Mouse (Mus musculus) testis, postnatal 10 days (tissue): Measurements from ENCODE around the gene Cebpzos.

Experiments used
- DNase-seq: peaks from one replicate; pipeline ENCODE4 v3.0.0; 2021; ENCODE audit warnings: low spot score

Gene Cebpzos

DNA sequence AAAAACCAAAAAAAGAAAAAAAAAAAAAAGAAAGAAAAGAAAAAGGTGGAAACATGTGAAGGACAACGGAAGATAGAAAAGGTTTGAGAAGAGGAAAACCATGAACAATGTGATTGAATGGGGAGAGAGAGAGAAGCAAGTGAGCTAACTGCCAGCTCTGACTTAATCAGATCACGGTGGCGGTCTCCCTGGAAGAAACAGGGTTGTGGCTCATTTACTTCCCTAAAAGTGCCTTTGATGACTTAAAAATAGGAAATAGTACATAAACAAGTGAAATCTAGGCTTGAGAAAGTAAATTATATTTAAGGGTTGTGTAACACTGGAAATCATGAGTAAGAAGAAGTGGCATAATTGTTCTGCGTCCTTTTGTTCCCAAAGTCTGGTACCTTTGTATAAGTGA, 22.6 kb downstream of the Cebpzos start:
- DNase-seq = no peak

GRCm38 (mm10) chr17:78942579-78942978, 26.3 kb downstream of the Cebpzos start:
- no peak for DNase-seq

- no peak for DNase-seq
Observed at GRCm38 (mm10) chr17:78951225-78951624, 34.9 kb downstream of the Cebpzos start.

DNA sequence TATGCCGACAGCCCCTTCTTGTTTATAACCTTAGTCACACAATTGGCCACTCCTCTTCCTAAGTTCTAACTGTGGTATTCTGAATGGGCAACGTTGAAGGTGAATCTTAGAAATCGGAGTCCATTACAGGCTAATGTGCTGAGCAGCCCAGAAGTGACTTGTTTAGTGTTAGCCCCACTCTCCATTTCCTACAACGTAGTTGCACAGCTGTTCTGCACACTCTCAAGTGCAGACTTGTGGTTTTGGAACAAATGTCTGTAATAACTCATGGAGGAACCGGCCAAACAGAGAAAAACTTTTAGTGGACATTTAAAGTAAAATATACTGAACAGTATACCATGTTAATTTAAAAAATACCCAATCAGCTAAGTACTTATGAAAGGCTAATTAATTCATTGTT, 35.8 kb downstream of the Cebpzos start:
- no peak for DNase-seq

GRCm38 (mm10) chr17:78953240-78953639, 36.9 kb downstream of the Cebpzos start:
- no peak for DNase-seq

GRCm38 (mm10) chr17:78959473-78959872, 43.2 kb downstream of the Cebpzos start:
- no peak for DNase-seq

DNA sequence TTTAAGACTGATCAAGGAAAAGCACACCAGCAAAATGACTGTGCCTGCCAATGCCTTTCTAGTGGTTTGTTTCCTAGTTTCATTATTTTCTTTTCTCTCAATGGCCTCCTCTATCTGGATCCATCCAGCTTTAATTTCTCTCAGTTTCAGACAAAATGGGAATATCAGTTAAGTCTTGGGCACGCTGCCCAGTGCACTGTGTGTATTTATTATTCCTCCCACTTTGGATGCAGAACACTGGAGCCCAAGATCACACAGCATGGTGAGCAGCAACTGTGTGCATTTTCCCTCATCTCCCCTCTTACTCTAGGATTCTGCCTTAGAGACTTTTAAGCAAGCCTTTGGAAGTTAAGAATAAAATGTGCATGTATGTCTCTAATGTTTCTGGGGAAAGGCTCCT, 48.1 kb downstream of the Cebpzos start:
- no peak for DNase-seq

- no peak for DNase-seq
Observed at GRCm38 (mm10) chr17:78966092-78966883, 50.0 kb downstream of the Cebpzos start.

GRCm38 (mm10) chr17:78968500-78968899, 52.2 kb downstream of the Cebpzos start:
- DNase-seq = no peak
